13 mouse cellular contexts compared by ENCODE assay signal in the genomic region with DNA sequence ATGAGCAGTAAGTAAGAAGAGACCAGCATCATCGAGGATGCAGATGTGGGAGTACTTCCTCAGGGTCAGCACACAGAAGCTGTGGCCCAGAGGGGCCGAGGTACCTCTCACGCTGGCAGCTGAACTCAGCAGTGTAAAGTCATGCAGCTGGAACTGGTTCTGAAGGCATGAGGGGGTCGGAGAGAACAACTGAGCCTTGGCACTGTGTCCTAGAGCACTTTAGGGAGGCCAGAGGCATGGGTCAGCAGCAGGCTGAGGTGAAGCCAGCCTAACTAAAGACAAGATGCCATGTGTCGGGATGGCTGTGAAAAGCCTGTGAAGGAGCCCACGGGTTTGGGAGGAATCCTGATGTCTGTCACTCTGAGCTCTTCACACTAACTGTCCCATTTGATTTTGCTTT.
"Had no signal": no experiment of that assay in that cellular context is flagged by ENCODE, and none has a peak within 500 bp of the region (broad histone marks: within the 10 kb centered on the region; RNA-seq: fewer than 3 reads in every experiment).

No protein-coding gene starts in this region.

- H3K9ac ChIP-seq: limb, embryonic 13.5 days; liver, embryonic 12.5 days; liver, embryonic 15.5 days had no signal

- H3K4me1 ChIP-seq: limb, embryonic 13.5 days; liver, embryonic 12.5 days; liver, embryonic 15.5 days had no signal

- H3K4me2 ChIP-seq: limb, embryonic 13.5 days; liver, embryonic 12.5 days; liver, embryonic 15.5 days; midbrain, embryonic 11.5 days had no signal

- H3K4me3 ChIP-seq: layer of hippocampus, adult 2 months; limb, embryonic 10.5 days; limb, embryonic 13.5 days; liver, embryonic 12.5 days; liver, embryonic 15.5 days had no signal

- H3K27me3 ChIP-seq: limb, embryonic 13.5 days; liver, embryonic 12.5 days; liver, embryonic 15.5 days had no signal

- H3K27ac ChIP-seq: layer of hippocampus, adult 2 months; limb, embryonic 10.5 days; limb, embryonic 13.5 days; liver, embryonic 12.5 days; liver, embryonic 15.5 days had no signal

- H3K9me3 ChIP-seq: limb, embryonic 10.5 days; limb, embryonic 13.5 days; liver, embryonic 12.5 days; liver, embryonic 15.5 days had no signal

- DNase-seq: kidney, adult 2 months; layer of hippocampus, adult 9-11 months; liver; midbrain, embryonic 14.5 days; thymus, adult 2 months; thymus, postnatal 14 days; thymus, postnatal 4 days had no signal

- ATAC-seq: liver, embryonic 12.5 days had no signal
